Mouse (Mus musculus) embryonic facial prominence, embryonic 11.5 days (tissue): ENCODE measurements around the gene Klf9. TPM values are rescaled to one million over a fixed set of nuclear protein-coding genes. Genes with fewer than 3 reads are reported as not detected.

Experiments used
- ATAC-seq: fragments of 200-750 bp; cut with Nextera tagmentation; replicated peaks from 2 replicates; pipeline ENCODE4 v1.8.0; 2017; ENCODE audit warnings: low read depth; ENCODE audit not compliant: insufficient number of reproducible peaks, low FRiP score, low TSS enrichment
- DNase-seq: peaks from one replicate; pipeline ENCODE4 v3.0.0-alpha.2; 2015; ENCODE audit warnings: low spot score
- H3K27ac ChIP-seq: fragments of 300-500 bp; sonication (generic); replicated peaks from 2 replicates; pipeline ENCODE4 v1.5.1; 2014; ENCODE audit warnings: mild to moderate bottlenecking, low read depth, low read length, control low read depth
- H3K27me3 ChIP-seq: fragments of 300-500 bp; sonication (generic); 2 replicates; pipeline ENCODE4 v1.6.1; 2014; ENCODE audit warnings: mild to moderate bottlenecking, low read length, moderate library complexity, mixed read lengths; ENCODE audit not compliant: control insufficient read depth, insufficient read depth
- H3K36me3 ChIP-seq: fragments of 300-500 bp; sonication (generic); replicated peaks from 2 replicates; pipeline ENCODE4 v1.6.1; 2014; ENCODE audit warnings: low read depth, mild to moderate bottlenecking, low read length, moderate library complexity, mixed read lengths; ENCODE audit not compliant: control insufficient read depth, insufficient read depth
- H3K4me1 ChIP-seq: fragments of 300-500 bp; sonication (generic); 2 replicates; pipeline ENCODE4 v1.6.1; 2014; ENCODE audit warnings: low read length, mixed read lengths; ENCODE audit not compliant: control insufficient read depth, insufficient read depth
- H3K4me2 ChIP-seq: fragments of 300-500 bp; sonication (generic); 2 replicates; pipeline ENCODE4 v1.6.1; 2014; ENCODE audit warnings: low read depth, mild to moderate bottlenecking, control low read depth, low read length, moderate library complexity
- H3K4me3 ChIP-seq: fragments of 300-500 bp; sonication (generic); 2 replicates; pipeline ENCODE4 v1.5.1; 2014; ENCODE audit warnings: low read depth, low read length, control low read depth
- H3K9ac ChIP-seq: fragments of 300-500 bp; sonication (generic); replicated peaks from 2 replicates; pipeline ENCODE4 v1.6.1; 2014; ENCODE audit warnings: mild to moderate bottlenecking, control low read depth, low read length
- H3K9me3 ChIP-seq: fragments of 300-500 bp; sonication (generic); replicated peaks from 2 replicates; pipeline ENCODE4 v1.6.1; 2016; ENCODE audit warnings: mild to moderate bottlenecking, low read length, inconsistent platforms, mixed read lengths; ENCODE audit not compliant: control insufficient read depth
- WGBS: fragments of 180-500 bp; shearing (Covaris S2); extraction: QIAGEN DNeasy Blood & Tissue Kit; methylation state at CpG from one replicate; pipeline ENCODE4 v1.1.7; 2014; 5-methylcytosine and 5-hydroxymethylcytosine counted together
- microRNA counts: library from miRNA; unstranded; fragments of <30 nt; microRNA quantifications from one replicate; lab custom pipeline; 2016
- microRNA-seq: library from miRNA; unstranded; fragments of <30 nt; microRNA quantifications from one replicate; pipeline ENCODE4, GENCODE M21; 2016; ENCODE audit warnings: borderline number of aligned reads
- polyA plus RNA-seq: library from polyadenylated mRNA; unstranded; fragments of >200 nt; fragmentation: Nextera tagmentation; extraction: Ambion mirVana; gene quantifications from 2 replicates; pipeline ENCODE4 v1.2.1, GENCODE M21; 2014

Gene Klf9
- polyA plus RNA-seq, 1 experiment from 2014 or later: 0.81 TPM

- Histone ChIP-seq H3K4me2 (no peak overlapping the region), H3K27ac (no peak overlapping the region), H3K4me1 (no peaks in the 10 kb centered on the region), H3K36me3 (no peaks in the 10 kb centered on the region; the same call in none of the 2 replicates), H3K9me3 (no peaks in the 10 kb centered on the region), H3K4me3 (no peak overlapping the region), H3K9ac (no peak overlapping the region), H3K27me3 (no peaks in the 10 kb centered on the region)
- DNase-seq (no peak), ATAC-seq (no peak)
- WGBS: 90% methylated on average over 6 of the region's 6 CpGs
Measured at GRCm38 (mm10) chr19:23191486-23191885, 50.5 kb downstream of the Klf9 start.

GRCm38 (mm10) chr19:23193076-23193475 is 52.0 kb downstream of the Klf9 start:
- ATAC-seq (no peak), DNase-seq (no peak)
- WGBS: 69% methylated on average over 3 of the region's 3 CpGs

GRCm38 (mm10) chr19:23202106-23202505 is 61.1 kb downstream of the Klf9 start:
- H3K27ac ChIP-seq: no peak overlapping the region
- H3K36me3 ChIP-seq: no peaks in the 10 kb centered on the region; the same call in none of the 2 replicates
- no peak overlapping the region for H3K9ac ChIP-seq
- no peak overlapping the region for H3K4me2 ChIP-seq
- no peaks in the 10 kb centered on the region for H3K4me1 ChIP-seq
- 97% methylated on average over 5 of the region's 5 CpGs for WGBS
- DNase-seq (no peak), ATAC-seq (no peak)
- no peak overlapping the region for H3K4me3 ChIP-seq
- H3K27me3 ChIP-seq: no peaks in the 10 kb centered on the region
- H3K9me3 ChIP-seq: no peaks in the 10 kb centered on the region; the same call in 1 of the 2 replicates

More at GRCm38 (mm10) chr19:23193076-23193475, 52.0 kb downstream of the Klf9 start:
- no peak overlapping the region for H3K9ac ChIP-seq
- no peaks in the 10 kb centered on the region for H3K27me3 ChIP-seq
- no peaks in the 10 kb centered on the region for H3K9me3 ChIP-seq
- no peak overlapping the region for H3K4me2 ChIP-seq
- no peak overlapping the region for H3K27ac ChIP-seq
- no peaks in the 10 kb centered on the region; the same call in none of the 2 replicates for H3K36me3 ChIP-seq
- H3K4me1 ChIP-seq: no peaks in the 10 kb centered on the region
- no peak overlapping the region for H3K4me3 ChIP-seq

- 93% methylated on average over 3 of the region's 3 CpGs for WGBS
- no peaks in the 10 kb centered on the region for H3K4me1 ChIP-seq
- no peak overlapping the region for H3K27ac ChIP-seq
- no peaks in the 10 kb centered on the region; the same call in 1 of the 2 replicates for H3K9me3 ChIP-seq
- no peak overlapping the region for H3K4me3 ChIP-seq
- H3K36me3 ChIP-seq: no peaks in the 10 kb centered on the region; the same call in none of the 2 replicates
- no peak for ATAC-seq
- H3K27me3 ChIP-seq: no peaks in the 10 kb centered on the region
- no peak overlapping the region for H3K9ac ChIP-seq
- DNase-seq: no peak
- no peak overlapping the region for H3K4me2 ChIP-seq
Measured at GRCm38 (mm10) chr19:23203505-23204053, 62.6 kb downstream of the Klf9 start.

- Histone ChIP-seq H3K9me3 (no peaks in the 10 kb centered on the region), H3K4me1 (no peaks in the 10 kb centered on the region), H3K27me3 (no peaks in the 10 kb centered on the region), H3K4me2 (no peak overlapping the region), H3K36me3 (peaks cover 3% of the 10 kb centered on the region), H3K4me3 (no peak overlapping the region), H3K27ac (no peak overlapping the region), H3K9ac (no peak overlapping the region)
- ATAC-seq (no peak), DNase-seq (no peak)
- 90% methylated on average over 6 of the region's 6 CpGs for WGBS
Measured at GRCm38 (mm10) chr19:23211325-23211724, 70.3 kb downstream of the Klf9 start.

- Histone ChIP-seq H3K27me3 (no peaks in the 10 kb centered on the region), H3K4me2 (no peak overlapping the region), H3K9me3 (no peaks in the 10 kb centered on the region), H3K27ac (no peak overlapping the region), H3K4me3 (no peak overlapping the region), H3K9ac (no peak overlapping the region), H3K4me1 (no peaks in the 10 kb centered on the region), H3K36me3 (no peaks in the 10 kb centered on the region; the same call in none of the 2 replicates)
- ATAC-seq (no peak), DNase-seq (no peak)
- WGBS: 95% methylated on average over 8 of the region's 8 CpGs
Measured at GRCm38 (mm10) chr19:23214326-23214725, 73.3 kb downstream of the Klf9 start.

MicroRNAs within 50 kb of the gene (microRNA counts, 519-probe panel; counts per million panel counts)
- microRNA mmu-miR-1192 (lab: Ali Mortazavi, UCI): not detected

Small RNA genes lying within 50 kb of the gene (microRNA-seq; reads per million reads assigned to microRNA genes)
- not detected for gene Mir1192

Other genes starting within 250 kb of the Klf9 start
- 49.8 and 54.4 TPM in 2 replicates for gene Smc5, start 132.7 kb downstream of the Klf9 start, polyA plus RNA-seq